Mouse (Mus musculus) lung, postnatal 0 days (tissue): Measurements from ENCODE around the gene Tbcel.

Source experiments
- CTCF ChIP-seq: IDR thresholded peaks from 2 replicates; pipeline ENCODE4 v1.5.1; 2016; ENCODE audit warnings: antibody characterized with exemption, mild to moderate bottlenecking
- EP300 ChIP-seq: IDR thresholded peaks from 2 replicates; pipeline ENCODE4 v1.6.1; 2016; ENCODE audit warnings: antibody characterized with exemption, mild to moderate bottlenecking, control low read depth

DNA sequence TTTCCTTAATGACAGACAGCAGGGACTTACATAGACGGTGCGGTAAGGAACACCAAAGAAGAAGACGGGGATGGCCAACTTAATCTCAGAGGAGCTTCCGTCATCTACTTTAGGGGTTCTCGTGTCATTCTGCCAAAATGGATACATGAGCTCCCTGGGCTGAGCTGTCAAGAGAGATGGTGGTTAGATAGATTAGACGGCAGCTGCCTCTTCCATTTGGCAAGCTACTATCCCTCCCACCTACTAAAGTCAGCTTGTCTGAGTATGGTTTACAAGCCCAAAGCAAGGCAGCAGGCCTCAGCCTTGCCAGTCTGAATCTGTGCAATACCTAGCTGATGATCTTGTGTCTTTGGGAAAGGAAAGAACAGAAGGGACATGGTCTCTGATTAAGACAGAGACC lies 112.7 kb downstream of the Tbcel start:
- no peak for TF ChIP-seq CTCF
- TF ChIP-seq EP300, result no peak
